Mouse (Mus musculus) liver, embryonic 14.5 days (tissue): ENCODE data around the gene Rem1.

Source experiments
- CTCF ChIP-seq: IDR thresholded peaks from 2 replicates; pipeline ENCODE4 v1.5.1; 2016; ENCODE audit warnings: antibody characterized with exemption, low read depth, control low read depth
- EP300 ChIP-seq: IDR thresholded peaks from 2 replicates; pipeline ENCODE4 v1.6.1; 2016; ENCODE audit warnings: antibody characterized with exemption, low read depth

DNA sequence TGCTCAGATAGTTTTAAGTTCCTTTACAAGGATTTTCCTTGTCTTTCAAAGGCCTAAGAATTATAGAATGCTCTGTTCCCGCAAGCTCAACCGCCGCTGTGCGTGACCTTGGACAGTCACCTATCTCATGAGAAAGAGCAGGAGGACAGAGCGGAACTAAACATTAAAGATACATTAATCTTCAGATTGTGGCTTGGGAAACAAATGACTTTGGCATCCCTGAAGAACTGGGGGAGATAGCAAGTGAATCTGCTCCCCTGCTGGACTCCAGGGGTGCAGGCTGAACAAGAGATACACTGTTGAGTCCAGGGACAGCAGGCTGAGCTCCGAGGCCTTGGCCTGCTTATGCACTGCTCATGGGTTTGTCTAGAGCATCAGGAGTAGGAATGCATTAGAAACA is 26.7 kb upstream of the Rem1 start:
- no peak for TF ChIP-seq EP300
- no peak for TF ChIP-seq CTCF
